Mouse (Mus musculus) MEL (cell line): ENCODE measurements around the gene Slamf8. TPM values are rescaled to one million over a fixed set of nuclear protein-coding genes. Genes with fewer than 3 reads are reported as not detected.

Experiments
- DNase-seq: peaks from one replicate; pipeline ENCODE4 v3.0.0; 2011; ENCODE audit warnings: low read depth, low spot score
- H3K27ac ChIP-seq: 2 replicates; pipeline ENCODE4 v1.5.1; 2012; ENCODE audit warnings: low read depth, mild to moderate bottlenecking, control low read depth, low read length, moderate library complexity; ENCODE audit not compliant: control insufficient read depth
- H3K27me3 ChIP-seq, 2 experiments: fragments of 150-350 bp in 1 of 2; sonication (generic) in 1 of 2; 2 replicates each; pipeline ENCODE4 v1.6.1; 2012; ENCODE audit warnings: low read length in 2 of 2, mild to moderate bottlenecking in 2 of 2, improper control_type of control experiment in 1 of 2, moderate library complexity in 1 of 2; ENCODE audit not compliant: insufficient read depth in 2 of 2, control insufficient read depth in 1 of 2
- H3K36me3 ChIP-seq, 2 experiments: 2 replicates each; pipeline ENCODE4 v1.6.1; 2012 to 2014; ENCODE audit warnings: low read length in 2 of 2, improper control_type of control experiment in 1 of 2, inconsistent platforms in 1 of 2, mild to moderate bottlenecking in 1 of 2; ENCODE audit not compliant: insufficient read depth in 2 of 2, control insufficient read depth in 1 of 2
- H3K4me1 ChIP-seq, 2 experiments: fragments of 150-350 bp in 1 of 2; sonication (generic) in 1 of 2; 2 replicates each; pipeline ENCODE4 v1.6.1; 2012; ENCODE audit warnings: low read length in 2 of 2, improper control_type of control experiment in 1 of 2, mild to moderate bottlenecking in 1 of 2; ENCODE audit not compliant: insufficient read depth in 2 of 2, control insufficient read depth in 1 of 2
- H3K4me3 ChIP-seq, 2 experiments: fragments of 150-350 bp in 1 of 2; sonication (generic) in 1 of 2; 2 replicates each; pipeline ENCODE4 v1.5.1; 2012; ENCODE audit warnings: low read depth in 2 of 2, low read length in 2 of 2, mild to moderate bottlenecking in 2 of 2, moderate library complexity in 2 of 2, control low read depth in 1 of 2, improper control_type of control experiment in 1 of 2; ENCODE audit not compliant: control insufficient read depth in 1 of 2, insufficient read depth in 1 of 2
- H3K79me2 ChIP-seq: 2 replicates; pipeline ENCODE4 v1.6.1; 2012; ENCODE audit warnings: mild to moderate bottlenecking, low read length, moderate library complexity; ENCODE audit not compliant: control insufficient read depth, poor library complexity, insufficient read depth
- H3K9ac ChIP-seq: 2 replicates; pipeline ENCODE4 v1.6.1; 2012; ENCODE audit warnings: low read depth, mild to moderate bottlenecking, control low read depth, low read length, moderate library complexity; ENCODE audit not compliant: control insufficient read depth, poor library complexity, severe bottlenecking
- H3K9me3 ChIP-seq: fragments of 150-350 bp; sonication (generic); replicated peaks from 2 replicates; pipeline ENCODE4 v1.6.1; 2012; ENCODE audit warnings: mild to moderate bottlenecking, low read length, improper control_type of control experiment, moderate library complexity; ENCODE audit not compliant: insufficient read depth
- CTCF ChIP-seq, 3 experiments: IDR thresholded peaks in 2 of 3; conservative IDR thresholded peaks in 1 of 3; 2 replicates each; pipeline ENCODE4 v1.5.1; 2011 to 2012; ENCODE audit warnings: low read length in 3 of 3, low read depth in 2 of 3, mild to moderate bottlenecking in 2 of 3, improper control_type of control experiment in 1 of 3, inconsistent platforms in 1 of 3, mixed read lengths in 1 of 3, moderate library complexity in 1 of 3; ENCODE audit not compliant: control insufficient read depth in 1 of 3, insufficient read depth in 1 of 3, poor library complexity in 1 of 3, severe bottlenecking in 1 of 3
- EP300 ChIP-seq, 2 experiments: IDR thresholded peaks; 2 replicates each; pipeline ENCODE4 v1.6.1; 2011; ENCODE audit warnings: improper control_type of control experiment in 2 of 2, low read length in 2 of 2, low read depth in 1 of 2, mild to moderate bottlenecking in 1 of 2
- GABPA ChIP-seq: IDR thresholded peaks from 2 replicates; pipeline ENCODE4 v1.6.1; 2012; ENCODE audit warnings: low read depth, mild to moderate bottlenecking, inconsistent platforms, low read length, improper control_type of control experiment, moderate library complexity
- MAFK ChIP-seq: IDR thresholded peaks from 2 replicates; pipeline ENCODE4 v1.6.1; 2011; ENCODE audit warnings: low read depth, mild to moderate bottlenecking, low read length, improper control_type of control experiment, borderline replicate concordance
- MEF2A ChIP-seq: IDR thresholded peaks from 2 replicates; pipeline ENCODE4 v1.6.1; 2014; ENCODE audit warnings: low read depth, mild to moderate bottlenecking, inconsistent platforms, low read length, improper control_type of control experiment; ENCODE audit not compliant: poor library complexity, insufficient replicate concordance, severe bottlenecking; ENCODE audit errors: extremely low read depth
- POLR2AphosphoS2 ChIP-seq: IDR thresholded peaks from 2 replicates; pipeline ENCODE4 v1.6.1; 2011; ENCODE audit warnings: low read length, improper control_type of control experiment
- RAD21 ChIP-seq: IDR thresholded peaks from 2 replicates; pipeline ENCODE4 v1.6.1; 2011; ENCODE audit warnings: mild to moderate bottlenecking, low read depth, low read length, improper control_type of control experiment
- SMC3 ChIP-seq: IDR thresholded peaks from 2 replicates; pipeline ENCODE4 v1.6.1; 2011; ENCODE audit warnings: low read depth, low read length, improper control_type of control experiment
- UBTF ChIP-seq: IDR thresholded peaks from 2 replicates; pipeline ENCODE4 v1.6.1; 2012; ENCODE audit warnings: low read depth, mild to moderate bottlenecking, inconsistent platforms, low read length, improper control_type of control experiment, moderate library complexity, borderline replicate concordance; ENCODE audit not compliant: insufficient read depth
- USF1 ChIP-seq: IDR thresholded peaks from 2 replicates; pipeline ENCODE4 v1.6.1; 2014; ENCODE audit warnings: low read depth, mild to moderate bottlenecking, inconsistent platforms, low read length, improper control_type of control experiment, moderate library complexity
- ZKSCAN1 ChIP-seq: IDR thresholded peaks from 2 replicates; pipeline ENCODE4 v1.6.1; 2012; ENCODE audit warnings: low read depth, mild to moderate bottlenecking, inconsistent platforms, low read length, improper control_type of control experiment, moderate library complexity
- polyA plus RNA-seq, 2 experiments: library from polyadenylated mRNA; stranded (reverse) in 1 of 2; unstranded in 1 of 2; fragments of >175 nt in 1 of 2; fragments of >200 nt in 1 of 2; gene quantifications; 2 replicates each; pipeline versions ENCODE4 v1.2.1 to v1.2.4; 2012; ENCODE audit warnings: low replicate concordance in 2 of 2, low read depth in 1 of 2; ENCODE audit not compliant: insufficient read length in 2 of 2, insufficient read depth in 1 of 2, missing spikeins in 1 of 2
- total RNA-seq: library from RNA; depleted of rRNA; stranded (reverse); fragments of 300-350 nt; gene quantifications from 2 replicates; pipeline ENCODE4 v1.2.3, GENCODE M21; 2012; rRNA removed

Gene Slamf8
- total and polyA plus RNA-seq, 3 experiments = not detected

DNA sequence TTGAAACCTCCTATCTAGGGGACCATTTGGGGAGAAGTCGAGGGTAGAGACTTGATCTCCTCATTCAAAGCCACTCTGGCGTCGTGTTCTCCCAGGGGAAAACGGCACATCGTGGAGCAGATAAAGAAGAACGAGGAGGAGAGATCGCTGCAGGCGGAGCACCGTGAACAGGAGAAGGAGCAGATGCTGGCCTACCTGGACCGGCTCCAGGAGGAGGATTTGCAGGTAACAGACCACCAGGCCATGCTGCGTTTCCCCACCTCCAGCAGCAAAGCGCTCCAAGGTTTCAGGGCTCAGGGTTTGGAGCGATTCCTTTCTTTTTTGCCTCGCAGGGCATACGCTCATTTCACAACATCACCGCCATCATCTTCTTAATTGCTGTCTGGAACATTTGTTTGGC, 55.3 kb downstream of the Slamf8 start:
- Histone ChIP-seq H3K4me1 (no peaks in the 10 kb centered on the region), H3K27me3 (peaks cover 7 to 8% of the 10 kb centered on the region in 2 experiments), H3K4me3 (no peak overlapping the region), H3K27ac (no peak overlapping the region), H3K9me3 (no peaks in the 10 kb centered on the region), H3K36me3 (no peaks in the 10 kb centered on the region), H3K9ac (no peak overlapping the region), H3K79me2 (no peaks in the 10 kb centered on the region)
- DNase-seq = no peak
- TF ChIP-seq USF1 (no peak), ZKSCAN1 (no peak), MEF2A (no peak), CTCF (IDR thresholded peaks at IDR 0.05 in 2 of 3, conservative IDR thresholded peaks at IDR 0.05 in 1 of 3; ENCODE audit: control insufficient read depth in 1 of 3, insufficient read depth in 1 of 3, low read depth in 2 of 3, low read length in 3 of 3, poor library complexity in 1 of 3, severe bottlenecking in 1 of 3) (no peak), EP300 (IDR thresholded peaks at IDR 0.05; ENCODE audit: low read depth in 1 of 2, low read length in 2 of 2) (no peak), POLR2AphosphoS2 (no peak), MAFK (no peak)

GRCm38 (mm10) chr1:172532551-172532950, 57.8 kb downstream of the Slamf8 start:
- TF ChIP-seq SMC3 (no peak), RAD21 (no peak), UBTF (no peak), GABPA (no peak)
- TF ChIP-seq, all 39 proteins: peak for 0
- DNase-seq = no peak
- Histone ChIP-seq H3K4me3 (no peak overlapping the region), H3K9ac (no peak overlapping the region), H3K27ac (no peak overlapping the region), H3K27me3 (peaks cover 3 to 7% of the 10 kb centered on the region in 2 experiments), H3K4me1 (peaks cover 0 to 3% of the 10 kb centered on the region in 2 experiments; a peak in 2 of 4 replicates), H3K9me3 (no peaks in the 10 kb centered on the region), H3K36me3 (no peaks in the 10 kb centered on the region), H3K79me2 (no peaks in the 10 kb centered on the region)

Other genes starting within 250 kb of the Slamf8 start
- gene Kcnj10, start 249.4 kb downstream of the Slamf8 start, total RNA-seq = 0.03 and 0.04 TPM in 2 replicates
- under 1 TPM in 1 of 2 experiments, not detected in 1; 0.72 TPM for gene Kcnj10, start 249.4 kb downstream of the Slamf8 start, polyA plus RNA-seq
- gene Pigm, start 214.0 kb downstream of the Slamf8 start, total RNA-seq = 8.3 and 8.6 TPM in 2 replicates
- gene Pigm, start 214.0 kb downstream of the Slamf8 start, polyA plus RNA-seq = 10 to 100 TPM in 1 of 2 experiments, not detected in 1; 11.3 TPM
- gene Slamf9, start 115.2 kb downstream of the Slamf8 start, total RNA-seq = 0.23 TPM in 1 of 2 replicates, not detected in the other
- gene Slamf9, start 115.2 kb downstream of the Slamf8 start, polyA plus RNA-seq = under 1 TPM in 1 of 2 experiments, not detected in 1; 0.38 TPM
- gene Igsf9, start 108.8 kb downstream of the Slamf8 start, total RNA-seq = 0.12 and 0.13 TPM in 2 replicates
- gene Igsf9, start 108.8 kb downstream of the Slamf8 start, polyA plus RNA-seq = under 1 TPM in 1 of 2 experiments, not detected in 1; 0.38 TPM
- gene Tagln2, start 90.5 kb downstream of the Slamf8 start, total RNA-seq = 100 and 150 TPM in 2 replicates
- 100 to 1,000 TPM; 332 to 581 TPM for gene Tagln2, start 90.5 kb downstream of the Slamf8 start, polyA plus RNA-seq
- gene Cfap45, start 69.8 kb downstream of the Slamf8 start, total RNA-seq = 0.29 TPM in 1 of 2 replicates, not detected in the other
- gene Cfap45, start 69.8 kb downstream of the Slamf8 start, polyA plus RNA-seq = under 1 TPM in 1 of 2 experiments, not detected in 1; 0.40 TPM
- gene Vsig8, start 34.6 kb downstream of the Slamf8 start, total RNA-seq = not detected in 2 replicates
- gene Vsig8, start 34.6 kb downstream of the Slamf8 start, polyA plus RNA-seq = not detected
- gene Fcrl6, start 12.0 kb upstream of the Slamf8 start, total RNA-seq = not detected in 2 replicates
- gene Fcrl6, start 12.0 kb upstream of the Slamf8 start, polyA plus RNA-seq = not detected
- gene Dusp23, start 42.4 kb upstream of the Slamf8 start, total RNA-seq = 0.54 and 0.65 TPM in 2 replicates
- gene Dusp23, start 42.4 kb upstream of the Slamf8 start, polyA plus RNA-seq = 1 to 10 TPM in 1 of 2 experiments, not detected in 1; 2.5 TPM
- not detected in 2 replicates for gene Crp, start 107.5 kb upstream of the Slamf8 start, total RNA-seq
- not detected for gene Crp, start 107.5 kb upstream of the Slamf8 start, polyA plus RNA-seq